Mouse (Mus musculus) gastrocnemius, adult 18-20 months (tissue): ENCODE results near the gene Noc3l. TPM values are rescaled to one million over a fixed set of nuclear protein-coding genes. Genes with fewer than 3 reads are reported as not detected.
A peak's percentile ranks its signal among the peaks of the same experiment; 100 is the strongest.

Experiments used
- DNase-seq: peaks from one replicate; pipeline ENCODE4 v3.0.0; 2021; ENCODE audit warnings: low spot score
- long read RNA-seq, 2 experiments: library from polyadenylated mRNA; stranded (forward); transcript quantifications; one replicate each; pipeline ENCODE4 v2.0.0; 2021
- total RNA-seq, 2 experiments: library from RNA; stranded (reverse); gene quantifications; 2 replicates each; pipeline ENCODE4 v1.2.3; 2021

Noc3l gene
- total RNA-seq: 1 to 10 TPM; 6.3 to 6.9 TPM
- long read RNA-seq, experiment 1, transcript Noc3l-201 (21 exons, 3,977 nt): major isoform, 5 of 6 reads
- long read RNA-seq, experiment 1, partial matches to known transcripts: 0 of 6 reads
- long read RNA-seq, experiment 1, other reads (novel, unspliced or antisense): 1 of 6 reads
- long read RNA-seq, experiment 2, partial matches to known transcripts: 1 of 4 reads
- long read RNA-seq, experiment 2, other reads (novel, unspliced or antisense): 0 of 4 reads

DNA sequence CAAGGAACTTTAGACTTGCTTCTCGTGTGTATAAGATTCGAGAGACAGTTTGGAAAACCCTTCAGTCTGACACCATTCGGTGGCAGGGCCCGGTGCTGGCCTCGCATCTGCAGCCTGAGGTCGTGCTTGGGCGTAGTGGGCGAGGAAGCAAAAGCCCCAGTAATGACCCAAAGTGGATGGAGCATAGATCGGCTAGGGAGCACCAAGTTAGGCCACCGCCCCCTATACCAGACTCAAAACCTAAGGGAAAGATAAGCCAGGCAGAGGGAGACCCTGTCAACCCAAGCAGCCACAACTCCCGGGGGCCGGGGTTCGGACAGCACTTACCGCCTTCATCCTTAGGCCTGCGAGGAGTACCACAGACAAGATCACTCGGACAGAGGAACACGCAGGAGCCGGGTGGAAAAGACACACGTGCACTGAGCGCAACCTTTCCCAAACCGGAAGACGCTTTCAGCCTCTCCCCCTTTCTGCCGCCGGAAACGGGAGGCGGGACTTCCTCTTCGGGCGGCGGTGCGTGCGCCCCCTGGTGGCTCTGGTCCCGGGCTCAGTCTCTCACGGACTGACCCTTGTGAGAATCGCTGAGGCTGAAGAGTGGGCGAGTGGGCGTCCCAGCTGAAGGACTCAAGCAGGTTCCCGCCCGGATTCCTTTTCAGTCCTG lies at the start of gene Noc3l:
Noc3l (minus strand) TSS at position 472 of the 661 bp plus-strand sequence.
- peak; percentile 94 for DNase-seq

GRCm38 (mm10) chr19:38862523-38862922 lies 43.5 kb upstream of the Noc3l start:
- no peak for DNase-seq

DNA sequence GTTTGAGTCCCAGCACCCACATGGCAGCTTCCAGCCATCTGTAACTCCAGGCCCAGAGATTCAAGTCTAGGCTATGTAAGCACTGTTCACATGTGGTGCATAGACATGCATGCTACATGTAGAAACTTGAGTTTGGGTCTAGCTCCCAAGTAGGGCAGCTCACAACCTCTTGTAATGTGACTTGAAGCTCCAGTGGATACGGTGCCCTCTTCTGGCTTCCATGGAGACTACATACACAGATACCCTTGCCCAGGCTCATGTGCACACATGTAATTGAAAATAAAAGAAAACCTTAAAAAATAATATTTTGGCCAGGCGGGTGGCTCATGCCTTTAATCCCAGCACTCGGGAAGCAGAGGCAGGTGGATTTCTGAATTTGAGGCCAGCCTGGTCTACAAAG lies 39.2 kb upstream of the Noc3l start:
- no peak for DNase-seq

DNA sequence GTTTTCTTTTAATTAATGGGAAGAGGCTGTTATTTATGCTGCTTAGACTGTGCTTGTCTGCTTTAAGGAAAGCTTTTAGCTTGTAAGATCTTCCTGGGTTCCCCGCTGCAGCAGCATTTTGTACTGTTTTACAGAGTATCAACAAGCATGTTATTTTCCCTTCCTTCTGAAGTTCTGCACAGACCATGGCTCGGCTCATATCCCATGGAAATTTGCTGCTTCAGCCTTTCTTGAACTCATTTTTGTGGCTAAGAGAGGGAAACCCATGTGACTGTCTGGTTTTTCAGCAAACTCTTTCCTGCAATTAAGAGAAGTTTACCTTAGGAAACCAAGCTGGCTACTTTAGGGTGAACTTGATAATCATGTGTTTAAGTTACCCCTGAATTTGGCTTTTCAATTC lies 27.3 kb upstream of the Noc3l start:
- no peak for DNase-seq

DNA sequence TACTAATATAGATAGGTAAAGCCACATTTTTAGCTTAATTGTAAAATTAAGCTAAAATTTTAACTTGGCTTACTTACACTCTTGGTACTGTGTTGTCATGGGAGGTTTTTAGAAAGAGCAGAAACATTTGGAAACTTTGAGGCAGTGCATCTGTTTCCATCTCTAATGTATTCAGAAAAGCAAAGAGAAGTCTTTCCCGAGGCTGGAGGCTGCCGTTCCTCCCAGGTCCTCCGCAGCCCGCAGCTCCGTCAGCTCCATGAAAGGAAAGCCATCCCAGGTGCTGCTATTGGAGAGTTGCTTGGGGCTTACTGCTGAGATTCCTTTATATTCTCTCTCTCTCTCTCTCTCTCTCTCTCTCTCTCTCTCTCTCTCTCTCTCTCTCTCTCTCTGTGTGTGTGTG lies 25.8 kb upstream of the Noc3l start:
- DNase-seq: no peak

DNA sequence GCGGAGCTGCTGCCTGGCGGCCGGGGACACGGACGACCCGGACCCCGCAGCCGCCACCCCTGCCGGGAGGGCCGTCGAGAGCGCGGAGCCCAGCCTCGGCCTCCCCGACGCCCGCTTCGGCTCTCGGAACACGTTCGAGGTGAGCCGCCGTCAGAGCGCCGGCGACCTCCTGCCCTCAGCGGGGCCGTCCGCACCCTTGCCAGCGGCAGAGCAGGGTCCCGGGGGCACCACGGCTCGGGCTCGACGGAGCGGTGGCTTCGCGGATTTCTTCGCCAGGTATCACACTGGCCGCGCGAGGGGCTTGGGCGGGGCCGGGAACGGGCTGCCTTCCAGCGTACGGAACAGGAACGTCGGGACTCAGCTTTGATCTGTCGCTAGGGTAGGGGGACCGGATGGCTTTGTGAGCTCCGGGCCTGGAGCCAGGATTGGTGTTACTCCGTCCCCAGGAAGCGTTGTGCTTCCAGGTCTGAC lies 18.2 kb upstream of the Noc3l start:
- DNase-seq: peak; percentile 30

DNA sequence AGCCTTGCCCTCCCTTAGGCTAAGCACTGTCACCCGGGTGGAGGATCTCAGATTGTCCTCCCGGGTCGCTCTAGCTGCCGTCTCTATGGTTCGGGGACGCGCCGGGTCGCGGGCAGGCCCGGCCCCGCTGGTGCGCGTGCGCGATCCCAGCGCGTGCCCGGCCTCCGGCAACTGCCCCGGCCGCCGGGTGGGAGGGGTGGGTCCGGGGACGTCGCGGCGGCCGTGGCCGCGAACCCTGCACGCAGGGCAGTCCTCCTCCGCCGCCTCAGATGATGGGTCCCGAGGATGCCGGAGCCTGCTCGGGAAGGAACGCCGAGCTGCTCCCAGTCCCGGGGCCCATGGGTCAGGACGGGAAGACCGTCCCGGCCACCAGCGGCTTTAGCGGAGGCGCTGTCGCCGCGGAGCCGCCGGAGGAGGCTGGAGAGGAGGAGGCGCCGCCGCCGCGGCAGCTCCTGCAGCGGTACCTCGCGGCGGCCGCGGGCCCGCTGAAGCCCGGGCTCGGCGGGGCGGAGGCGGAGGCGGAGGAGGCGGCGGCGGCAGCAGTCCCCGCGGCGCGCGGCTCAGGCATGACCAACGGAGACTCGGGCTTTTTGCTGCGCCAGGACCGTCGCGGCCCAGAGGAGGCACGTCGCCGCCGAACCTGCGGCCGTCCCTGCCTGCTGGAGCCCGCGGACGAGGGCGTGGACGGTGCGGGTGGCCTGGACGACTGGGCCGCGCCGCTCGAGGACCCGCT lies 17.6 kb upstream of the Noc3l start, which contains the start of gene Tbc1d12:
Tbc1d12 (plus strand) TSS at position 142 of the 733 bp plus-strand sequence.
- peak; percentile 93 for DNase-seq

GRCm38 (mm10) chr19:38836084-38836437 lies 17.0 kb upstream of the Noc3l start:
- no peak for DNase-seq

GRCm38 (mm10) chr19:38833224-38833623 lies 14.2 kb upstream of the Noc3l start:
- no peak for DNase-seq

GRCm38 (mm10) chr19:38820186-38820804 lies 1.3 kb upstream of the Noc3l start:
- DNase-seq: peak; percentile 12

DNA sequence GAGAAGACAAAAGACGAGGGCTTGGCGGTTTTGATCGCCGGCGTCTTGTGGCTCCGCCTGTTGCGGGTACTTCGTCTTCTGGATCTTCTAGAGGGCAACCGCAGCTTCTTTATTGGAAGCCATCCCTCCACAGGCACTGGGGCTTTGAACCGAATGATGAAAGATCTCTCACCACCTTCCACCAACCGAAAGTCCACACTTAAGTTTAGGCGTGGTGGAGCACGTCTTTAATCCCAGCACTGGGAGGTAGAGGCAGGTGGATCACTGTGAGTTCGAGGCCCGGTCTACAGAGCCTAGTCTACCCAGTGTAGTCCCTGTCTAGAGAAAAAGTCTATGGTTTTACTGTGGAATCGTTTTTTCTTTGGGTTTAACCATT lies 378 bp upstream of the Noc3l start:
- DNase-seq: no peak

DNA sequence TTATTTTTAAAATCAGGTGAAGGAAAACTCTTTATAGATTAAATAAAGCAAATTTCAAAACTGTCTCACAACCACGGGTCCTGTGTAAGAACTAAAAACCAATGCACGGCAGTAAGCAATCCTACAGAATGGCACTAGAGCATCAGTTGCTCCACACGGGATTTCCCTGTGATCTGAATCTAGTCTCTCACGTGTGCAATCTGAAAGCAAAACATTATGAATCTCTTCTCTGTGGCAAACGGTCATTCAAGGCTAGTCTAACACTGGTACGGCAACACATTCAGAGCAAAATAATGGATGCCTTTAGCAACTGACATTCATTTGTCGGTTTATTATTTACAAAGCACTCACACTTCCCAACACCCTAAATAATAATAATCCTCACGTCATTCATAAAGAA lies 846 bp downstream of the Noc3l start:
- DNase-seq: no peak

GRCm38 (mm10) chr19:38798801-38799200 lies 20.2 kb downstream of the Noc3l start:
- DNase-seq: peak; percentile 77

DNA sequence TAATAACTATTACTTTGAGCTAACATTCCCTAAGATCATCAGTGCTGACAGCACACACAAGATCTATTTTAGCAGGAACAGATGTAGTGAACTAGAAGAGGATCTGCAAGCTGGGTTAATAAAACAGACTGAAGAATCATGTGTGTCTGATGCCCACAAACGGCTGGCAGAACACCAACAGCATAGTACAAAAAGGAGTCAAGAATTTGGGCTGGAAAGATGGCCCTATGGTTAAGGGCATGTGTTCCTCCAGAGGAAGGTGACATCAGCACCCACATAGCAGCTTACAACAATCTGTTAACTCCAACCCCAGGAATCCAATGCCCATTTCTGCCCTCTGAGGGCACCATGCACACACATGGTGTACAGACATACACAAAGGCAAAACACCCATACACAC lies 20.7 kb downstream of the Noc3l start:
- DNase-seq: peak; percentile 21

DNA sequence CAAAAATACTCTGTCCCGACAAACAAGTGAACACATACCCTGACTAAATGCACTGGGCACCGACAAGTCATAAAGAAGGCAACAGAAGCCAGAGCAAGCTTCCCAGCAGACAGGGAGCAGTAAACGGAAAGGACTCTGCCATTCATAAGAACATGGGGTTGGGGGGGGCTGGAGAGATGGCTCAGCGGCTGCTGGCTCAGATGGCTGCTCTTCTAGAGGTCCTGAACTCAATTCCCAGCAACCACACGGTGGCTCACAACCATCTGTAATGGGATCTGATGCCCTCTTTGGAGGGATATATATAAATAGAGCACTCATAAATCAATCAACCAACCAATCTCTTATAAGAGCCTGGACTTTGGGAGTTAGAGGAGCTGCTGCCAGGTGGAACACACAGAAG lies 22.5 kb downstream of the Noc3l start:
- peak; percentile 47 for DNase-seq

- no peak for DNase-seq
Measured at GRCm38 (mm10) chr19:38793563-38794045, 25.4 kb downstream of the Noc3l start.

DNA sequence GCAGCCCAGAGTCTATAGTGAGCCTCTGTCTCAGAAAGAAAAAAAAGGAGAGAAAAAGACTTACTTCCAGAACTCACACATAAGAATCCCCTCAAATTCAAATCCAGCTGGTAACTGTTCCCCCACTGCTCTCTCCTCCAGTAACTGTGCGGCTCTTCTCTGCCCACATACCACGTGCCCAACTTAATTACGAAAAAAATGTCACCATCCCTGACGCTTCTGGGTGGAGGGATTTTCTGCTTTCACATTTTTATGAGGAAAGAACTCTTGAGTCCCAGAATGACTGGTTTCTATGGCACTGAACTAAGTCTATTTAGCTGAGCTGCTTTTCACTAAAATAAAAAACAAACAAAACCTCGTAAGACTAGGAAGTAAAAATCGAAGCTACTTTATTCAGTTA lies 31.3 kb downstream of the Noc3l start:
- no peak for DNase-seq

DNA sequence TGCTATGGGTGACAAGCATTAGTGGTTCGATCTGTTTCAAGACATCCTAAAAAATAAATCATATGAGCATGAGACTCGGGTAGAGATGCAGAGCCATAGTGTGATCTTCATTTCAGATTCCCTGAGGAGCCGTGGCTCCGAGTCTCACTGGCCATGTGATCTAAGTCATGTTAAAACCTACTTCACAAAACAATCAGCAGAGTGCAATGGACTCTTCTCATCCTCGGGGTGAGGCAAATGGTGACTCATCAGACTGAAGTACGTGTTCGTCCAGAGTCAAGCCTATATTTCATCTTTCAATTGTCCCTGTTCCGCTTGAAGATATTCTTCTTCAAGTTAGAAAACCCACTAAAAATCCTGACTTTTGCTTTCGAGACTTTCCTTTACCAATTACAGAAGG lies 35.5 kb downstream of the Noc3l start:
- DNase-seq: no peak

DNA sequence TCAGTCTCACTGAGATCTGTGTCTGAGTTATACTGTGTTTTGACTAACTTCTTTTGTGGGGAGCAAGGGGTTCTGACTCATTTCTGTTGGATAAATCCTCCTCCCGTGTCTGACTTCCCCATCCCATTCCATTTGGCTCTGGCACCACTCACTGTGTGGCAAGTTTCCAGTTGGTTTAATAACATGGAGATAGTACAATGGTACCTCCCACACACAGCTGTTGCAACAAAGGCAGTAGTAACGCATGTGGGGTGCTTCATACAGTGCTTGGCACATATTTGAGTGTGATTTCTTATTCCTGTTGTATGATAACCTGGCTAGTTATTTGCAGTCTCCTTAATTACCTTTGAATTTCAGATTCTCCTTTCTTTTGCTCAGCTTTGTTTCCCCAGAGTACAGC lies 40.2 kb downstream of the Noc3l start:
- no peak for DNase-seq

- peak; percentile 52 for DNase-seq
Measured at GRCm38 (mm10) chr19:38775548-38775947, 43.5 kb downstream of the Noc3l start.

DNA sequence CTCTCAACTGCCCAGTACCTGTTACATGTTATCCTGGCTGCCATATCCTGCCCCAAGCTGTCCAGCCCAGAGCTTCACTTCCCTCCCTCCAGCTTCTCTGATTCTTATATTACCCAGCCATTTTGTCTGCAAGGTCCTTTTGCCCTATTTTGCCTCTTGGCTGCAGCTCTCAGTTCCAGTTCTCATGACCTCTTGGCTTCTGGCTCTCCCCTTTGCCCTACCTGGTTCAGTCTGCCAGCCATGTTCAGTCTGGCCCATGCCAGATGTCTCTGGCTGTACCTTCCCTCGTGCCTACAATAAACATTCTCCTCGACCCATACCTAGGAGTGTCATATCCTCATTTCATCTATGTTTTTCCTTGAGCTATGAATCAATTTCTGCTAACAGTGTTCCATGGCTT lies 52.7 kb downstream of the Noc3l start:
- DNase-seq: no peak

DNA sequence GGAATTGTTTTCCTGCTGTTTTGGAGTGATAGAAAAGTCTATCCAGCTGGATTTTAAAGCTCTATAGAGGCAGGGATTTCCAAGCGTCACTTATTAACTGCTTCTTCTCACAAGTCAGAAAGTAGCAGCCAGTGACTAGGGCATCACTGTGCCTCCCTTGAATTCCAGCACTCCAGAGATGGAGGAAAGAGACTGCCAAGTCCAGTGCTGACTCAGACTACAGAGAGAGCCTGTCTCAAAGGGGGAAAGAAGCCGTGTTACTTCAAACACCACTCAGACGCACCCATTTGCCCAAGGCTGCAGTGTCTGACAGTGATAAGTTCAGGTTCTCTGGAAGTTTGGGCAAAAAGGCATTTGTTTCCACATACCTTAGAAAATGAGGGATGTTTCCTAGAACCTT lies 58.6 kb downstream of the Noc3l start:
- DNase-seq: no peak
